Mouse (Mus musculus) cerebellum, adult 11-12 months (tissue): ENCODE measurements around the gene Trabd2b.

Experiments
- DNase-seq: peaks from one replicate; pipeline ENCODE4 v3.0.0; 2022

Gene Trabd2b

DNA sequence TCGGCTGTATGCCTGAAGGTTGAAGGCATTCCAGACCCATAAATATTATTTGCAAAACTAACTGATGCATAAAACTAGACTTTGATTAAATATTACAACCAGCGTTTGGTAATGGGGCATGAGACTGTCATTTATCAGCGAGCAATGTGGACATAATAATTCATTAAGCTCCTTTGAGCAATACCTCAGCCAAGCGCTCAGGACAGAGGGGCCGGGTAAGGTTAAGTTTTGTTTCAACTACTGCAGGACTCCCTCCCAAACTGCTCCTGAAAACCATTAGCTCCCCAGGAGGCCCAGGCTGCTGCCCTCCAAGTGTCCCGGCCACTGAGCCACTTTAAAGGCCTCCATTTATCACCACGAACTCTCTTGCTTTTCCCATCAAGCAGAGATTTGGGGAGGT, 93.8 kb downstream of the Trabd2b start:
- no peak for DNase-seq

DNA sequence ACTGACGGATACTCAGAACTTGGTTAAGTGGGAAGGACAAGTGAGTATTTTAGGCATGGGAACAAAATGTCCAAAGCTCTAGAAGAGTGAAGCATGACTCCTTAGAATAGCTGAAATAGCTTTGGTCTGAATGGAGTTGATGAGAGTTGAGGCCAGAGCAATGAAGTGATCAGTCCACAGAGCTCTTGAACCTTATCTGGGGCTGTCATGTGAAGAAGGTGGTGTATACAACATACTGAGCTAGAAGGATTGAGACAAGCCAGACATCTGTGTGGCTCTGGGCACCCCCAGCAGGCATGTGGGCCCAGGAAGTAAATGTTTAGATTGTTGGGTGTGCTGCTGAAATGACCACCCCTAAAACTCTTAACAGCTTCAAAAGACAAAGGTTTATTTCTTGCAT, 94.5 kb downstream of the Trabd2b start:
- DNase-seq: no peak

DNA sequence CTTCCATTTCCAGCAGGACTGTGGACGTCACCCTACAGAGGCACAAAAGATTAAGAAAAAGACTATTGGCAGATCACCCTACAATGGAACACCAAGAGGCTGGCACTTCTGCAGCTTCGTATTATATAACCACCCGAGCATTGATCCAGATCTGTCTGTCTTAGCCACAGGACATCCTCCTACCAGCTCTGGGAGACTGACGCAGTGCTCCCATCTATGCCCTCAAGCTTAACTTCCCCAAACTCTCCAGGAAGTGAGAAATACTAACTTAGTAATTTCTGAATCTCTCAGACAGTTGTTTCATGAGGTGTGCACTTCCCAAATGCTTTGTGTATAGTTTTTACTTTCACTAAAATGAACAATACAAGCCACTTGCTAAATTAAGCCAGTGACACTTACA, 95.1 kb downstream of the Trabd2b start:
- no peak for DNase-seq

DNA sequence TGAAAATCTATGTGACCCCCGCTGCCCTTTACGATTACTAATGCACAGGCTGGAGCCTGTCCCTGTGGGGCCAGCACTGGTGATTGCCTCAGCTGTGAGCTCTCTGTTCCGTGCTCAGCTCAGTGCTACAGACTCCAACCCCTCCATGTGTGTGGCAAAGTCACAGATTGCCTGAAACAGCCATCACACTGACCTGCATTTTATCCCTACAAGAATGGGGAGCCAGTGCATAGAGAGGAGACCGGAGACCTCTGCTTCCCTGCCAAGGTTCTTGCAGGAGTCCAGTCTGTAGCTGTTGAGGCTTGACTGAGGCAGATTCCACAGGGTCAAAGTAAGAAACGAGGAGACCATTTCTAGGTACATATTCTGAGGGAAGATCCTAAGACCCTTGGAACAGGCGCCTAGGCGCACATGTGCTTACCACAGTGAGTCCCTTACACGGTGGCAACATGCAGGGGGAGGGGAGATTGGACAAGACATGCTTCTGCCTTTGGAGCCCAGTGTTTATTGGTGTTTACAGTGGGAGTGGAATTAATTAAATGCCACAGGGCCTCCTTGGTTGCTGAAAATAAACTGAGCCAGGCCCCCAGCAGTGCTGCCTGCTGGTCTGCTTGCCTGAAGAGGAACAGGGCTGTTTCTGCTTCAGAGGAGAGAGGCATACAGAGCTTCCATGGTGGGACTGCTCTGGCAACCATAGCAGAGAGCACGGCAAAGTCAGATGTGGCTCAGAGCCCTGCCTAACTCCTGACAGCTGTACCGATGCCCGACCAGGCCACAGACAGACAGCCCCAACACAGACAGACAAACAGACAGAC, 97.9 kb downstream of the Trabd2b start:
- DNase-seq: no peak

DNA sequence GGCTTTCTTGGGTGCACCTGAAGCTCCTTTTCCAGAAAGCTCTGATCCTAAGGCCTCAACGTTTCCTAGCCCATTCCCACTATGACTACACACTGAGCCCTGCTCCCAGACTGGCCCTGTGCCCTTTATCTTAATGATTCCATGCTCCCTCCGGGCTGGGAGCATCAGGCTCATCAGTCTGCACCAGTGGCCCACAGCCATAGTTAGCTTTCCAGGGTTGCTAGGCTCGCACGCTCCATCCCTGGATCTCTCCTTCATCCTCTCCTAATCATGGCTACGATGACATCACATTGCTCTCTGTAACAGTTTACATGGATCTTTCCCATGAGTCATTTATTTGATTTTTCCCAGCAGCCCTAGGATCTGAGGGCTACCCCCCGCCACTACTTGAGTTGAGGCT, 103.1 kb downstream of the Trabd2b start:
- no peak for DNase-seq

DNA sequence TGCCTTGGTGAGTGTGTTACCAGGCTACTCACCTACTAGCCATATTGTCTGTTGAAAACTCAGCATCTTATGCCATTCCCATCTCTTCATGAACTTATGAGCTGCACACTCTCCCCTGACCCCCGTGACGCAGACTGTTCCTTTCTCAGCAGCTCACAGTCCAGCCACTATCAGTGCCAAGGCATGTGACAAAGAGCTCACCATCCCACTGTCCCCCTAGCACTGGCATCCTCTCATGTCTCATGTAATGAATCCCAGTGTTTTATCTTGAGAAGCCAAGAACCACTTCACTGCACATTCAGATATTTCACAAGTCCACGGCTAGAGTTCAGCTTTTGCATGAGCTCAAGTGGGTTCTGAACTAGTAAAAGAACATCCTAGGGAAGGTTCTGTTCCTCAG, 105.1 kb downstream of the Trabd2b start:
- no peak for DNase-seq

DNA sequence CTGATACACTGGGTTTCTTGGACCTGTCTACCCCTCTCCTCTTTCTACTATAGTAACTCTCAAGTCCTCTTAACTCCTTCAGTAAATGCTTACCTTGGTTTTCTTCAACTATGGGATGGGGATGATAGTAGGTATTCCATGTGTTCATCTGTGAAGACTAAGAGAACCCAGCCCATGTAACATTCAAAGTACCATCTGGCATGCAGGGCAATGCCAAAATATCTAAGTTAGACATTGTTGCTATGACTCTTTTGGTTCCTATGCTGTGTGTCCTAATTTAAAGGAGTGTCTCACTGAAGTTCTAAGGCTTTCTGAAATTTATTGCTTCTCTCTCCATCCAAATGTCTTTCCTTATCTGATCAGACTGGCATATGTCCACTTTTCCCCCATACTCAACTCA, 106.6 kb downstream of the Trabd2b start:
- DNase-seq: no peak

DNA sequence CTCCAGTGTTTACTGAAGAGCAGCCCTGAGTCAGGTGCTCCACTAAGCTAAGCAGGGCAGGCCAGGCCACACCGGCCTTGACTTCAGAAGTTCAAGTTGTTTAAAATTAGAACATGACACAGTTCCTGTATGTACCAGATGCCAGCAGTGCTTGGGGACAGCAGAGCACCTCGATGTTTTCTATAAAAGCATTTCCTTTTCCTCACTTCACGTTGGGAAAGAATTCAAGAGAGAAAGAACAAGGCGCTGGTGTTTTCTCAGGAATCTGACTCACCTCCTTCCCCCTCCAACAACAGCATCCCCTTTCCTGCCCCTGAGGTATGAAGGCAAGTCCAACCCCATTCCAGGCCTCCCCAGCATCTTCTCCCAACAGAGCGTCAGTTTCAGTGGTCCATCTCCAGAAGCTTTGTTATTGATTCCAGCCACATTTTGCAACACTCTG, 108.8 kb downstream of the Trabd2b start:
- no peak for DNase-seq

DNA sequence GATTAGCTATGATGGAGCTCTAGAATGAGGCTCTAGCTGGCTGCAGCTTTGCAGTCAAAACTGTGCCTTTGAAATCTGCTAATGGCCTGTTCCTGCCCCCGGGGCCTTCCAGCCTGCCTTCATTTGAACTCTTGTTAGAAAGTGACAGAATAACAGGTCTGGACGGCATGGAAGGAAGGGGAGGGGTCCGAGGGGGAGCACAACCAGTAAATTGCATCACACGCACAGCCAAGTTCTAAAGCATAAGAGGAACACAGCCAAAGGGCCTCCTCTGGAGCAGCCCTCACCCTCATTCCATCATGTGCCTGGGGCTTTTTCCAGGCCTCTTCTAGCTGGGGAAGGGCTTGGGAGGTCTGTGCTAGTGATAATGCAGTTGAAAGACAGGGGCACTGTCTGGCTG, 110.1 kb downstream of the Trabd2b start:
- no peak for DNase-seq

DNA sequence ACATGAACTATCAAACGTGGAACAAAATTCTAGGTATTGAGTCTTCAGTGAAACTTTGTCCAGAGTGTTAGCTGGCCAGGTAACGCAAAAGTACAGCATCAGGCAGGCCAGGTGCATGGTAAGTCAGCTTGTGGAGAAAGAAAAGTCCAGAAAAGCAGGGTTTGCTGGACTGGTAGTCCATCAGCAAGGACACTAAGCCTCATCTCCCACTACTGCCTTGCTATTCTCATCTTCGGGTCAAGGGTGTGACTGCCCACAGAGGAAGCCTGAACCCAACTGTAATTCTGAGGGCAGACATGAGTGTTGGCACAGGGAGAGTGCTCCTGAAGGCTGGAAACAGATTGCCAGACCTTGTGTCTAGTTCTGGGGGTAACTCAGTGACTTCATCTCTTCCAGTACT, 111.5 kb downstream of the Trabd2b start:
- DNase-seq: no peak

DNA sequence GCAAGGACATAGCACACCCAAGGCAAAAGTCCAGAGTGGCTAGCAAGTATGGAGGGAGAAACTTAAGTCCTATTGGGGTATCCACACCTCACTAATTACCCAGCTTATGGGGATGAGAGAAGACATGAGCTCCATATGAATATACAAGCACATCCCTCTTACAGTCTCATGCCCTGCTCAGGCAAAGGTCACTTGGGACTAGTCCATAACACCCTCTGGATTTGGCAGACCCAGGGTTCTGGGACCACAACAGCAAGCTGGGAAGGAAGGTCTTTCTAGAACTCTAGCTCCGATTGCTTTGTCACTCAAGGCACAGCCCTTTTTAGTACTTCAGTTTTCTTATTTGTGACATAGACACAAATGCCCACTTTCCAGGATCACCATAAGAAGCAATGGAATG, 112.0 kb downstream of the Trabd2b start:
- no peak for DNase-seq

DNA sequence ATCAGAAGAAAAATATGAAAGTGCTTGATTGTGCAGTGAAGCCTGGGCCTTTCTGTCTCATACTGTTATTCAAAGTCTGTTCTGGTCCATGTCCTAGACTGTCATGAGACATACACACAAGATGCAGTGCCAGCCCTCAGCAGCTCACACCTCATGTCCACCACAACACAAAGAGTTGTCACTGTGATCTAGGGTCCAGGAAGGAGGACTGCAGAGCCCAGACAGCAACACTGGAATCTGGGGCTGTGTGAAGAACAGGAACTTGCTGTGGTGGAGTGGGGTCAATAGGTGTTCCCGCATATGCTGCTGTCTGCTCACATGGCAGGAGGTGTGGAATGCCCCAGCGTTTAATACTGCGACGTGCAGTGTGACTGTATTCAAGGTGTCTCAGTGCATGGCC, 112.8 kb downstream of the Trabd2b start:
- DNase-seq: no peak

DNA sequence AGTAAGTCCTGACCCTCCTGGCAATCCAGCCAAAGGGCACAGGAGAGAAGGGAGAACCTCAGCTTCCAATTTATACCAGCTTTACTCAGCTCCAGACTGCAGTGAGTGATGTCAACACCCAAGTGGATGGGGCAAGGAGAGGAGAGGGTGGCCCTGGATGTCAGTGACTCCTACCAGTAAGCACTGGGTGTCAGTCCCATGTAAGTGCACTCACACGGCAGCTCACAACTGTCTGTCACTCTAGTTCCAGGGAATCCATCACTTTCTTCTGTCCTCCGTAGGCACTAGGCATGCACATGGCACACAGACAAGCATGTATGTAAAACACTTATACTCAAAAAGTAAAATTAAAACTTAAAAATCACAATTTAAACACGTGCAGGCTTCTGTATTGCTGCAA, 113.4 kb downstream of the Trabd2b start:
- DNase-seq: no peak

DNA sequence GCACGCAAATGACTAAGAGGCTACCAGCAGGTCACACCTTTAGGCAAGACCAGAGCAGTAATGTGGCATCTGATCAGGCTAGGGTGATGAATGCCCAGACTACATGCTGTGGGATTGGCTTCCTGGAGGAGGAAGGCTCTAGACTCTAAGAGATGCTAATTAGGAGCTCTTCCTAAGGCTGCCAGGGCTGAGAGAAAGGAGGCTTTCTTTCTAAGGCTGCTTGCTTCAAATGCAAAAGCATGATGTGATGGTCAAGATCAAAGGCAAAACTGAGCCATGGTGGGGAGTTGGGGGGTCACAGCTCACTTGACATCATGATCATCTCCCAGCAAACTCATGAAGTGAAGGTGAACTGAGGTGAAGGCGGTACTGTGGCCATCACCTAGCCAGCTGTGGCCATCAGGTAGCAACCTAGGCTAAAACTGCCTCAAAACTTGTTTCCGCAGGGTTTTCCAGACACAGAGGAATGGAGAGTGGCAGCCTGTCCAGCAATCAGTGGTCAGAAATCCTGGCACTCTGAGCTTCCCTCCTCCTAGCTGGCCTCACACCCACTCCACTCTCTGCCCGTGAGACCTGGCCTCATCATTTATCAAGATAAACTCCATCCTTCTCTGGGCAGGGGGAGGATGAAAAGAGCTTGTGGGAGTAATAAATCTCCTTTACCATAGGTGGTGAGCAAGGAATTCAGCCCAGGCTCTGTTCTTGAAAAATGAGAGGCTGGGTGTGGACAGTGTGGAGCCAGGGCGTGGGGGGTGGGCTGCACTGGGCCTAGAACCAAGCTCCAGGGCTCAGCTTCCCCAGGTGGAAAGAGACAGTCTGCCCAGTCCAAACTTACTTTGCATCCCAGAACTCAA, 117.0 kb downstream of the Trabd2b start:
- no peak for DNase-seq

DNA sequence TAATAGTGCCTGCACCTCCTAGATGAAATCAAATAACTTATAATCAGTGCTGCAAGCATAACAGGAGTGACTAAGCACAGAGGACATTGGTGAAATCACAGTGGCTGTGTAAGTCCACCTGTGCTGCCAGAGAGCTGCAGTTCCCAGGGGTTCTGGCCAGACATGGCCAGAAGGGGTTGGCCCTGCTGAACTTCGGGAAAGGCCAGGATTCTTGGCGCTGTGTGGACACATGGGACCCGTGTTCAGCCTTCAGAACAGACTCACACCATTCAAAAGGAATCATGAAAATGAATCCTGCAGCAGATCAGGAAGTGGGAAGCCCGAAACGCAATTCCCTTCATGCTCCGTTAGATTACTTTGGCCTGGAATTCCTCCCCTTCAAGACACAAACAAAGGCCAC, 125.1 kb downstream of the Trabd2b start:
- no peak for DNase-seq

DNA sequence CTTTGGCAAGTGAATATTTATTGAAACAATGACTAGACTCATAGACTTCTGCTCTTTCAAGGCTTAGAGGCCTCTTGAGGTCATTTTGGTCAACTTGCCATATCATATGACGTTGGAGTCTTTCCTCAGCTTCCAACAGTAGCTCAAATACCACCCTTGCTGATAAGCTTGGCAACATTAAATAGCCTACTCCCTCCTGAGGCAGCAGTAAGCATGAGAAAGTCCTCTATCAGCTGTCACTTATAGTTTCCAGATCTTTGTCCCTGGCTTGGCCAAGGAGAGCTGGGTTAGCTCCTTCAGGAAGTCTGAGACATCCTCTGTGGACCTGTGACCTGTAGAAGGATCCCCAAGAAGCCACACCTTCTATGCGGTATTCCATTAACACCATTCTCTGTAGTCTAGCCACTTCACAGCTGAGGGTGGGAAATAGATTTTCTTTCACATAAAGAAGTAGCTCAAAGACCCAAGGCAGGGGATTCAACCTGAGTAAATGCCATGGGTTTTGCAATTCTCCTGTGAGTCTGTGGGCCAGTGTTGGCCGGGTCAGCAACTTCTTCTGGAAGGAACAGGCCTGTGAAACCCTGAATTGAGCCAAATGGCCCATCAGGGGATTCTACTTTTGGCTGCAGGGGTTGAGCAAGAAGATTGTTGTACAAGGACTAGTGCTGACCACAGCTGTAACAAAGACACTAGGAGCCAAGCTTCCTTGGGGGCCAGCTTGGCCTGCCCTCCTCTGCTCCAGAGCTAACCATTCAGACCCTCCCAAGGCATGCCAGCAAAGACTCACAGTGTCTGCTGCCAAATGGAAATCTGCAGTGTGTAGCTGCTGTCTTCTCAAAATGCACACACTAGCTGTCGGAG, 127.6 kb downstream of the Trabd2b start:
- DNase-seq: no peak

DNA sequence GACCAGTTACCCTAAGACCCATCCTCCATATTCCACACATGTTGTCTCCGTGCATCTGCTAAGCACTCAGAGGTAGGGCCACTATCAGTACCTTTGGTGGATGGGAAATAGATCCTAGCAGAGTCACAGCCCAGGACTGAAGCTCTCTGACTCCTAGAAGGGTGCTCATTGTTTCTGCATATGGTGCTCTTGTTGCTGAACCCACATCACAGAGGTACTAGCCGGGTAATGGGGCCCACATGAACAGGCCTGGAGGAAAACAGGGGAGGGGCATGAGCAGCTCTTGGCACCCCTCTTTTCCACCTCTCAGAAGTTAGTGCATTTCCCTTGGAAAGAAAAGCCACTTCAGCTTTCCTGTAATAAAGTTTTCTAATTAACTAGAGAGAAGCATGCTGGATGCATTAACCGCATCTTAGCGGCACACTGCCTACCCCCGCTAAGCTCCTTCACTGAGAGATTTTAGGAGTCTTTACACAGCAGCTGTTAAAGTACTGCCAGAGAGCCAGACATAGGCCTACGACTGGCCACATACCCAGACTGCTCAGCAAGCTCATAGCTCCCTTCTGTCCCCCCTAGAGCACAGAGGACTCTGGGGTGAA, 131.0 kb downstream of the Trabd2b start:
- no peak for DNase-seq

DNA sequence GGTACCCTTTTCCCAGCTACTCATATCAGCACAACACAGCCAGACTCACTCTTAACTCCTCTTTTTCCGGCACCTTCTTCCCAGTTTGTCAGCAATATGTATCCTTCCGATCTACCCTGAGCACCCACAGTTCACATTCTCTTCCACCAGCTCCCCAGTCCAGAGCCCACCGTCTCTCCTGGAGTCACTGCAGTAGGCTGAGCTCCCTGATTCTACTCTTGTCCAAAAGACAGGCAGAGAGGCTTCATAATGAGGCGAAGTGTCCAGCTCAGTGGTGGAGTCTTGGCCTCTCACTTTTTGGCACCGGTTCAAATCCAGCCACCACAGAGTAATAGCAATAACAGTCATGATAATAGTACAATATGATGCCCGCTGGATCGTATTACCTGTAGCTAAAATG, 133.5 kb downstream of the Trabd2b start:
- no peak for DNase-seq

DNA sequence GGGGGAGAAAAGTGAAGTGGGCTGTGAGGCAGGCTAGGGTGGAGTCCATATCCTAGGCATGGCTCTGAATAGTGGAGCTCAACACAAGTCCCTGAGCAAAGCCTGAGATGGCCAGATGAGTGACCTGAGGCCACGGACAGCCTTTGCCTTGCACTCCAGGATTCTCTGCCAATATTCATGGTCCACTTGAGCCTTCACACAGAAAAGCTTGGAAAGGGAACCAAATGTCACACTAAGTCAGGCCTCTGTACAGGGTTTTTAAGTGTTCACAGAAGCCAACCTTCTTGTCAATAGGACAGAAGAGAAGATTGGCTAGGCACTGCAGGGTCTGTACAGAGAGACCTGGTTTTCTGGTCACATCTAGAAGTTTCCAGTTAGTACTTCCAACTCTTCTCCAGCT, 134.7 kb downstream of the Trabd2b start:
- no peak for DNase-seq

DNA sequence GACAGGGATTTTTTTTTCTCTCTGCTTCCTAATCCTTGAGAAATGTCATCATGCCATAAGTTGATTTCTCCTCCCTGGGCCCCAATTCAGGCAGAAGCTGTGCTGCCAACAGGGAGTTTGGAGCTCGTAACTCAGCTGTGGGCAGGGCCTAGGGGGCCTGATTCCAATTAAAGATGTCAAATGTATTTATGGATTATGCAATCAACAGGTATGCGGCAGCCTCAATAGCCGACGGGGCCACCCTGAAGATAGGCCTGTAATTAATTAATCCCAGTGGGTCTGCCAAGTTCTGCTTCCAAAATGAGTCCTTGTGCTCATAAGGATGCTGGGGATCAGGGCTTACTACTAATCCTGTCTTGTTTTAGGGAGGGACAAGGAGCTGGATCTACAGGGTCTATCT, 135.6 kb downstream of the Trabd2b start:
- DNase-seq: no peak

DNA sequence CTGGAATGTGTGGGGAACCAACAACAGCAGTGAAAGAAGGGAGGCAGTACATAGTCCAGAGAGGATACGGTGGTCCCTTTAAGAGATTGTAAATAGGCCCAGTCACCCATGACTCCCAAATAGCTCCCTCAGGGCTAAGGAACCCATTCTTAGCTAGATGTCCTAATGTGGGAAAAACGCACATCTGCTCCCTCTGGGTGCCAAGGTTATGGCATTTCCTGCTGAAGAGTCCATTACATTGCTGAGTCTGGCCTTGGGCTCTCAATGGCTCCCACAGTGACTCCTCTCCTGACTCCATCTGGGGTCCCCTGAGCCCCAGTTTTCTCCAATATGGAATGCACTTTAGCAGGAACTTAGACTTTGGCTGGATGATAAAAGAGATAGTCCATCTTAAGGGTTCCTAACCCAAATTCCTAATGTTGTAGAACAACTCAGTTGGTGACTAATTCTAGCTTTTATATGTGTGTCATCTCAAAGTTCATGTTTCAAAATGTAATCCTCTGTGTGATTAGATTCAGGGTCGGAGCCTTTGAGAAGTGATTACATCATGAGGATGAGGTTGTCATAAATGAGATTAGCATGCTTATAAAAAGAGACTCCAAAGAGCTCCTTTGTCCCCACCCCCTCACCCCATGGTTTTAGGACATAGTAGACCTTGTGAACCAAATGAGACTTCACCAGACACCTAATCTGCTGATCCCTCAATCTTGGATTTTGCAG, 139.1 kb downstream of the Trabd2b start:
- DNase-seq: no peak
